Mouse (Mus musculus) bone marrow, adult 2 months (tissue): ENCODE measurements at regions not wholly inside any gene's neighbourhood (a gene's known extent, or its start where the extent isn't known, plus 50 kb on each side); places are given as distances from the start of the nearest gene placed in this dataset.

ENCODE experiments used
- CTCF ChIP-seq: fragments of 200-500 bp; IDR thresholded peaks from 2 replicates; pipeline ENCODE4 v1.5.1; 2011; ENCODE audit warnings: low read length, control low read depth; ENCODE audit not compliant: control insufficient read depth, insufficient read depth
- POLR2A ChIP-seq: fragments of 200-500 bp; IDR thresholded peaks from 2 replicates; pipeline ENCODE4 v1.6.1; 2011; ENCODE audit warnings: low read depth, mild to moderate bottlenecking, control low read depth, low read length, borderline replicate concordance; ENCODE audit not compliant: control insufficient read depth

- TF ChIP-seq CTCF (no peak), POLR2A (no peak)
Measured at GRCm38 (mm10) chr12:8869190-8869589, 52.3 kb upstream of the Laptm4a start.
